Mouse (Mus musculus) C2C12 (cell line): Measurements from ENCODE around the gene Tubb1. TPM values are rescaled to one million over a fixed set of nuclear protein-coding genes. Genes with fewer than 3 reads are reported as not detected.

Source experiments
- H3K27me3 ChIP-seq: one replicate; pipeline ENCODE4 v1.6.1; 2011; ENCODE audit not compliant: control insufficient read depth, insufficient read depth, insufficient read length
- H3K36me3 ChIP-seq: one replicate; pipeline ENCODE4 v1.6.1; 2011; ENCODE audit not compliant: control insufficient read depth, insufficient read depth
- H3K4me3 ChIP-seq: one replicate; pipeline ENCODE4 v1.5.1; 2011; ENCODE audit warnings: mild to moderate bottlenecking, control low read depth; ENCODE audit not compliant: poor library complexity, insufficient read depth, severe bottlenecking
- H3K79me2 ChIP-seq: one replicate; pipeline ENCODE4 v1.6.1; 2011; ENCODE audit not compliant: control insufficient read depth, insufficient read depth
- H3K79me3 ChIP-seq: one replicate; pipeline ENCODE4 v1.6.1; 2011; ENCODE audit warnings: low read depth, control low read depth
- H3ac ChIP-seq: one replicate; pipeline ENCODE3; 2011; ENCODE audit warnings: low read depth; ENCODE audit not compliant: control insufficient read depth, insufficient read length
- CEBPB ChIP-seq: IDR thresholded peaks from one replicate; pipeline ENCODE4 v1.6.1; 2011; ENCODE audit warnings: low read depth, mild to moderate bottlenecking, control low read depth, moderate library complexity
- CTCF ChIP-seq: IDR thresholded peaks from one replicate; pipeline ENCODE4 v1.5.1; 2011; ENCODE audit not compliant: control insufficient read depth, insufficient read depth, insufficient read length
- FOSL1 ChIP-seq: IDR thresholded peaks from one replicate; pipeline ENCODE4 v1.8.0; 2011; ENCODE audit warnings: mild to moderate bottlenecking, low read length; ENCODE audit not compliant: poor library complexity, insufficient read depth, severe bottlenecking
- MAX ChIP-seq: IDR thresholded peaks from one replicate; pipeline ENCODE4 v1.6.1; 2011; ENCODE audit warnings: mild to moderate bottlenecking, control low read depth
- MYOD1 ChIP-seq: IDR thresholded peaks from one replicate; pipeline ENCODE4 v1.6.1; 2011; ENCODE audit warnings: low read depth; ENCODE audit not compliant: control insufficient read depth, insufficient read length
- MYOG ChIP-seq: IDR thresholded peaks from one replicate; pipeline ENCODE4 v1.6.1; 2011; ENCODE audit not compliant: control insufficient read depth, insufficient read length; ENCODE audit errors: extremely low read depth
- USF1 ChIP-seq: IDR thresholded peaks from one replicate; pipeline ENCODE4 v1.6.1; 2011; ENCODE audit warnings: low read depth, mild to moderate bottlenecking, control low read depth, moderate library complexity
- polyA plus RNA-seq: library from polyadenylated mRNA; unstranded; fragments of >200 nt; fragmentation: generic; extraction: Trizol; gene quantifications from one replicate; pipeline ENCODE4 v1.2.1, GENCODE M21; 2012; ENCODE audit warnings: missing spikeins

Gene Tubb1
- polyA plus RNA-seq, 1 experiment = not detected

- TF ChIP-seq FOSL1 = no peak
- no peak for TF ChIP-seq MYOD1
- TF ChIP-seq USF1 = no peak
- TF ChIP-seq MAX = no peak
- TF ChIP-seq CTCF = no peak
- no peak for TF ChIP-seq MYOG
- no peak for TF ChIP-seq CEBPB
- H3K79me3 ChIP-seq = no peaks in the 10 kb centered on the region
- H3K36me3 ChIP-seq = no peaks in the 10 kb centered on the region
- H3K79me2 ChIP-seq = no peaks in the 10 kb centered on the region
- H3ac ChIP-seq = no peak overlapping the region
- no peak overlapping the region for H3K4me3 ChIP-seq
- no peaks in the 10 kb centered on the region for H3K27me3 ChIP-seq
Measured at GRCm38 (mm10) chr2:174502831-174503460, 52.5 kb downstream of the Tubb1 start.

Other genes starting within 250 kb of the Tubb1 start
- gene Gnas, start 166.4 kb upstream of the Tubb1 start, polyA plus RNA-seq = 1,078 TPM
- 2.9 TPM for gene Gm20721, start 104.0 kb upstream of the Tubb1 start, polyA plus RNA-seq
- gene Nelfcd, start 34.9 kb upstream of the Tubb1 start, polyA plus RNA-seq = 60.0 TPM
- 188 TPM for gene Ctsz, start 11.7 kb upstream of the Tubb1 start, polyA plus RNA-seq
- 827 TPM for gene Atp5e, start 13.4 kb downstream of the Tubb1 start, polyA plus RNA-seq
- gene Prelid3b, start 22.4 kb downstream of the Tubb1 start, polyA plus RNA-seq = 90.0 TPM
- gene Zfp831, start 192.8 kb downstream of the Tubb1 start, polyA plus RNA-seq = not detected